Mouse (Mus musculus): Measurements from ENCODE around the gene Ormdl2.

GRCm38 (mm10) chr10:128795581-128795980, 25.9 kb downstream of the Ormdl2 start:
- no peak for TF ChIP-seq CTCF (IDR thresholded peaks at IDR 0.05; ENCODE audit: insufficient read depth, low read length)
- no peak for TF ChIP-seq POLR2A (IDR thresholded peaks at IDR 0.05; ENCODE audit: borderline replicate concordance, extremely low read depth, low read depth, low read length)

All from lung, adult 2 months (tissue).